In genomic region chr6:38432457-38432856, GRCm38 (mm10) we compare ENCODE assay signal across 8 mouse cellular contexts. TPM values are rescaled to one million over a fixed set of nuclear protein-coding genes. Genes with fewer than 3 reads are reported as not detected.
DNase-seq lines count a peak whose midpoint lies in the region; ATAC-seq and TF ChIP-seq lines count a peak whose summit lies in the region.
"Not testable (repeated sequence)": the region's sequence is repeated elsewhere in the genome, so short reads cannot be mapped to it uniquely, and the experiment has no call there.

No protein-coding gene starts in this region.

- ATAC-seq in G1E (ENCODE audit: extremely low read depth, insufficient number of reproducible peaks, low FRiP score, poor library complexity, severe bottlenecking); forebrain, embryonic 16.5 days; hindbrain, embryonic 13.5 days (ENCODE audit: low FRiP score): not testable (repeated sequence)

- H3K4me1 ChIP-seq in G1E (ENCODE audit: insufficient read depth, low read depth, low read length), result peaks cover 24% of the 10 kb centered on the region
- H3K4me1 ChIP-seq in forebrain, embryonic 16.5 days (replicated peaks; ENCODE audit: control insufficient read depth, insufficient read depth, low read length), result not testable (repeated sequence)
- peaks cover 23% of the 10 kb centered on the region for H3K4me1 ChIP-seq in hindbrain, embryonic 13.5 days (replicated peaks)

- not testable (repeated sequence) for H3K36me3 ChIP-seq in G1E (replicated peaks); forebrain, embryonic 16.5 days (ENCODE audit: control insufficient read depth, insufficient read depth); hindbrain, embryonic 13.5 days; myocyte (ENCODE audit: control insufficient read depth, insufficient read depth)

- WGBS in forebrain, embryonic 16.5 days, result 78% methylated on average over 5 of the region's 5 CpGs
- WGBS in hindbrain, embryonic 13.5 days, result 75% methylated on average over 5 of the region's 5 CpGs

- H3K4me3 ChIP-seq in G1E (ENCODE audit: low read depth, low read length), result peak overlapping the region; percentile 97
- H3K4me3 ChIP-seq in forebrain, embryonic 16.5 days (replicated peaks; ENCODE audit: low read length), result peak overlapping the region; percentile 94
- peak overlapping the region; percentile 99 for H3K4me3 ChIP-seq in hindbrain, embryonic 13.5 days
- peak overlapping the region; percentile 58 for H3K4me3 ChIP-seq in myocyte

- not testable (repeated sequence) for H3K9me3 ChIP-seq in G1E (replicated peaks); forebrain, embryonic 16.5 days (ENCODE audit: control insufficient read depth, low read length); hindbrain, embryonic 13.5 days

- not testable (repeated sequence) for TF ChIP-seq POLR2A in myocyte (IDR thresholded peaks at IDR 0.05; ENCODE audit: insufficient read length, low read depth)

- not testable (repeated sequence) for DNase-seq in G1E (ENCODE audit: low spot score)
- DNase-seq in cerebellum, postnatal 14 days, result peak; percentile 19 to 23
- peak; percentile 9 for DNase-seq in layer of hippocampus, adult 11-12 months (ENCODE audit: low spot score)
- peak; percentile 1 to 4 for DNase-seq in lung, adult 18-20 months
- DNase-seq in thymus, postnatal 36 days, result peak; percentile 2 to 9

- H3K4me2 ChIP-seq in forebrain, embryonic 16.5 days (ENCODE audit: low read length), result peak overlapping the region; percentile 68
- peak overlapping the region; percentile 71 for H3K4me2 ChIP-seq in hindbrain, embryonic 13.5 days
- H3K4me2 ChIP-seq in myocyte (ENCODE audit: low read depth), result peak overlapping the region; percentile 77

- not testable (repeated sequence) for H3ac ChIP-seq in myocyte (ENCODE audit: control insufficient read depth, insufficient read length)

- H3K9ac ChIP-seq in forebrain, embryonic 16.5 days (replicated peaks; ENCODE audit: low read depth, low read length); hindbrain, embryonic 13.5 days: not testable (repeated sequence)

- peaks cover 30% of the 10 kb centered on the region for H3K79me2 ChIP-seq in myocyte (ENCODE audit: control insufficient read depth, insufficient read depth)

- not testable (repeated sequence) for H3K27me3 ChIP-seq in G1E (ENCODE audit: insufficient read depth, low read length); forebrain, embryonic 16.5 days (replicated peaks; ENCODE audit: control insufficient read depth, insufficient read depth, low read length); hindbrain, embryonic 13.5 days; myocyte (ENCODE audit: control insufficient read depth, insufficient read depth, insufficient read length)

- not testable (repeated sequence) for H3K27ac ChIP-seq in forebrain, embryonic 16.5 days (ENCODE audit: low read length)
- peak overlapping the region; percentile 96; the same call in 1 of the 2 replicates for H3K27ac ChIP-seq in hindbrain, embryonic 13.5 days

- not testable (repeated sequence) for TF ChIP-seq CTCF in G1E (IDR thresholded peaks at IDR 0.05; ENCODE audit: low read depth, low read length)

RNA-seq across cellular contexts. Expression of gene Ubn2, which starts 1.3 kb away (rescaled TPM):
- total RNA-seq in G1E (2014; fragmentation: Nextera tagmentation) (108 and 124 TPM in 2 replicates), G1E (2017) (25.8 and 26.9 TPM in 2 replicates)
- polyA plus RNA-seq in G1E (2012) (3.6 and 4.1 TPM in 2 replicates), myocyte (2012; fragmentation: generic; extraction: Trizol) (2.3 TPM)
- 12.5 and 20.7 TPM in 2 replicates for polyA plus RNA-seq in forebrain, embryonic 16.5 days (2015; fragmentation: Nextera tagmentation; extraction: Ambion mirVana)
- 25.6 and 27.8 TPM in 2 replicates for polyA plus RNA-seq in hindbrain, embryonic 13.5 days (2015; fragmentation: Nextera tagmentation; extraction: Ambion mirVana)

RNA-seq across cellular contexts. Expression of gene Ttc26, which starts 51.2 kb away (rescaled TPM):
- 6.1 and 6.5 TPM in 2 replicates for total RNA-seq in G1E (2014; fragmentation: Nextera tagmentation)
- total RNA-seq in G1E (2017), result 2.7 and 5.9 TPM in 2 replicates
- polyA plus RNA-seq in G1E (2012), result 0.31 and 0.89 TPM in 2 replicates
- polyA plus RNA-seq in forebrain, embryonic 16.5 days (2015; fragmentation: Nextera tagmentation; extraction: Ambion mirVana), result 7.8 and 8.3 TPM in 2 replicates
- polyA plus RNA-seq in hindbrain, embryonic 13.5 days (2015; fragmentation: Nextera tagmentation; extraction: Ambion mirVana), result 6.7 and 7.3 TPM in 2 replicates
- polyA plus RNA-seq in myocyte (2012; fragmentation: generic; extraction: Trizol), result 2.3 TPM
